Mouse (Mus musculus) liver, embryonic 11.5 days (tissue): ENCODE measurements around the gene Nr1h5. TPM values are rescaled to one million over a fixed set of nuclear protein-coding genes. Genes with fewer than 3 reads are reported as not detected.

Experiments
- ATAC-seq: fragments of 200-750 bp; cut with Nextera tagmentation; replicated peaks from 2 replicates; pipeline ENCODE4 v1.8.0; 2017; ENCODE audit warnings: moderate number of reproducible peaks, mild to moderate bottlenecking, moderate TSS enrichment, moderate library complexity; ENCODE audit not compliant: low FRiP score
- DNase-seq: peaks from one replicate; pipeline ENCODE4 v3.0.0-alpha.2; 2017; ENCODE audit warnings: low spot score
- H3K27ac ChIP-seq: fragments of 300-500 bp; sonication (generic); 2 replicates; pipeline ENCODE4 v1.5.1; 2014; ENCODE audit warnings: mild to moderate bottlenecking, low read depth, low read length, control low read depth
- H3K27me3 ChIP-seq: fragments of 300-500 bp; sonication (generic); replicated peaks from 2 replicates; pipeline ENCODE4 v1.6.1; 2014; ENCODE audit warnings: low read length, mixed read lengths; ENCODE audit not compliant: control insufficient read depth, insufficient read depth
- H3K36me3 ChIP-seq: fragments of 300-500 bp; sonication (generic); 2 replicates; pipeline ENCODE4 v1.6.1; 2014; ENCODE audit warnings: mild to moderate bottlenecking, low read length, moderate library complexity, mixed read lengths; ENCODE audit not compliant: control insufficient read depth, insufficient read depth
- H3K4me1 ChIP-seq: fragments of 300-500 bp; sonication (generic); replicated peaks from 2 replicates; pipeline ENCODE4 v1.6.1; 2014; ENCODE audit warnings: low read length, mixed read lengths; ENCODE audit not compliant: control insufficient read depth, insufficient read depth
- H3K4me2 ChIP-seq: fragments of 300-500 bp; sonication (generic); 2 replicates; pipeline ENCODE4 v1.6.1; 2014; ENCODE audit warnings: mild to moderate bottlenecking, control low read depth, moderate library complexity
- H3K4me3 ChIP-seq: fragments of 300-500 bp; sonication (generic); 2 replicates; pipeline ENCODE4 v1.5.1; 2014; ENCODE audit warnings: low read depth, low read length, control low read depth
- H3K9ac ChIP-seq: fragments of 300-500 bp; sonication (generic); 2 replicates; pipeline ENCODE4 v1.6.1; 2014; ENCODE audit warnings: low read depth, low read length, control low read depth
- H3K9me3 ChIP-seq: fragments of 300-500 bp; sonication (generic); 2 replicates; pipeline ENCODE4 v1.6.1; 2016; ENCODE audit warnings: low read length, inconsistent platforms, mixed read lengths; ENCODE audit not compliant: control insufficient read depth
- WGBS: fragments of 180-500 bp; shearing (Covaris S2); extraction: QIAGEN DNeasy Blood & Tissue Kit; methylation state at CpG from one replicate; pipeline ENCODE4 v1.1.7; 2014; 5-methylcytosine and 5-hydroxymethylcytosine counted together
- polyA plus RNA-seq: library from polyadenylated mRNA; unstranded; fragments of >200 nt; fragmentation: Nextera tagmentation; extraction: Ambion mirVana; gene quantifications from 2 replicates; pipeline ENCODE4 v1.2.1, GENCODE M21; 2014

Nr1h5 gene
- polyA plus RNA-seq, 1 experiment from 2014 or later, result 21.9 TPM

GRCm38 (mm10) chr3:102946312-102946711, 17.6 kb downstream of the Nr1h5 start:
- H3K9ac ChIP-seq, result no peak overlapping the region
- H3K4me1 ChIP-seq, result no peaks in the 10 kb centered on the region
- no peak overlapping the region for H3K4me2 ChIP-seq
- no peaks in the 10 kb centered on the region for H3K36me3 ChIP-seq
- no peaks in the 10 kb centered on the region for H3K27me3 ChIP-seq
- DNase-seq (no peak), ATAC-seq (no peak)
- H3K27ac ChIP-seq, result no peak overlapping the region
- H3K9me3 ChIP-seq, result no peaks in the 10 kb centered on the region
- no peak overlapping the region for H3K4me3 ChIP-seq
- 73% methylated on average over 3 of the region's 3 CpGs for WGBS

GRCm38 (mm10) chr3:102938100-102938499, 25.8 kb downstream of the Nr1h5 start:
- no peaks in the 10 kb centered on the region for H3K4me1 ChIP-seq
- H3K27me3 ChIP-seq, result no peaks in the 10 kb centered on the region
- WGBS, result 87% methylated on average over 1 of the region's 1 CpGs
- no peak overlapping the region for H3K9ac ChIP-seq
- H3K4me3 ChIP-seq, result no peak overlapping the region
- H3K9me3 ChIP-seq, result peaks cover 2% of the 10 kb centered on the region; the same call in 1 of the 2 replicates
- ATAC-seq (no peak), DNase-seq (no peak)
- no peaks in the 10 kb centered on the region for H3K36me3 ChIP-seq
- no peak overlapping the region for H3K4me2 ChIP-seq
- no peak overlapping the region for H3K27ac ChIP-seq

- ATAC-seq, result no peak
- no peak within 1 kb of the TSS for H3K27ac ChIP-seq
- H3K9ac ChIP-seq, result no peak within 1 kb of the TSS
- H3K4me1 ChIP-seq, result no peaks in the 10 kb centered on the region
- no peak within 1 kb of the TSS for H3K4me3 ChIP-seq
- H3K9me3 ChIP-seq, result peaks cover 2% of the 10 kb centered on the region; the same call in 1 of the 2 replicates
- 89% methylated on average over 78 of the region's 78 CpGs for WGBS
- no peak for DNase-seq
- no peaks in the 10 kb centered on the region for H3K36me3 ChIP-seq
- no peaks in the 10 kb centered on the region for H3K27me3 ChIP-seq
- H3K4me2 ChIP-seq, result no peak within 1 kb of the TSS
Observed at GRCm38 (mm10) chr3:102935451-102936354, 28.2 kb downstream of the Nr1h5 start, which contains the start of gene Sycp1. TSS of gene Sycp1 (minus strand) at chr3:102936100.

GRCm38 (mm10) chr3:102899136-102899535, 64.8 kb downstream of the Nr1h5 start:
- Histone ChIP-seq H3K4me1 (no peaks in the 10 kb centered on the region), H3K36me3 (no peaks in the 10 kb centered on the region), H3K9me3 (no peaks in the 10 kb centered on the region), H3K9ac (no peak overlapping the region), H3K27me3 (no peaks in the 10 kb centered on the region), H3K27ac (no peak overlapping the region), H3K4me2 (no peak overlapping the region), H3K4me3 (no peak overlapping the region)
- WGBS, result 92% methylated on average over 1 of the region's 1 CpGs
- no peak for DNase-seq
- ATAC-seq, result no peak

Other genes with a start within 250 kb of the Nr1h5 start
- 4.2 and 5.3 TPM in 2 replicates for gene Tspan2, start 229.6 kb downstream of the Nr1h5 start, polyA plus RNA-seq
- 0.11 TPM in 1 of 2 replicates, not detected in the other for gene Tshb, start 181.4 kb downstream of the Nr1h5 start, polyA plus RNA-seq
- 0.12 and 0.19 TPM in 2 replicates for gene Sycp1, start 28.0 kb downstream of the Nr1h5 start, polyA plus RNA-seq
- 40.5 and 42.9 TPM in 2 replicates for gene Sike1, start 31.6 kb upstream of the Nr1h5 start, polyA plus RNA-seq
- 254 and 288 TPM in 2 replicates for gene Csde1, start 56.3 kb upstream of the Nr1h5 start, polyA plus RNA-seq
- 102 and 112 TPM in 2 replicates for gene Nras, start 94.2 kb upstream of the Nr1h5 start, polyA plus RNA-seq
- 0.40 and 0.53 TPM in 2 replicates for gene Ampd1, start 109.9 kb upstream of the Nr1h5 start, polyA plus RNA-seq
- 8.2 and 8.8 TPM in 2 replicates for gene Dennd2c, start 138.5 kb upstream of the Nr1h5 start, polyA plus RNA-seq
- gene Bcas2, start 207.5 kb upstream of the Nr1h5 start, polyA plus RNA-seq, result 272 and 278 TPM in 2 replicates